Mouse (Mus musculus) thymus, adult 18-20 months (tissue): ENCODE data around the gene Map1lc3b.

Experiments
- DNase-seq, 2 experiments: peaks; one replicate each; pipeline ENCODE4 v3.0.0; 2022; ENCODE audit warnings: mixed read lengths in 2 of 2

Gene Map1lc3b

GRCm38 (mm10) chr8:121609916-121610315 lies 19.8 kb downstream of the Map1lc3b start:
- no peak for DNase-seq

- DNase-seq = no peak
These were observed 23.3 kb downstream of the Map1lc3b start for GRCm38 (mm10) chr8:121613419-121613818.

DNA sequence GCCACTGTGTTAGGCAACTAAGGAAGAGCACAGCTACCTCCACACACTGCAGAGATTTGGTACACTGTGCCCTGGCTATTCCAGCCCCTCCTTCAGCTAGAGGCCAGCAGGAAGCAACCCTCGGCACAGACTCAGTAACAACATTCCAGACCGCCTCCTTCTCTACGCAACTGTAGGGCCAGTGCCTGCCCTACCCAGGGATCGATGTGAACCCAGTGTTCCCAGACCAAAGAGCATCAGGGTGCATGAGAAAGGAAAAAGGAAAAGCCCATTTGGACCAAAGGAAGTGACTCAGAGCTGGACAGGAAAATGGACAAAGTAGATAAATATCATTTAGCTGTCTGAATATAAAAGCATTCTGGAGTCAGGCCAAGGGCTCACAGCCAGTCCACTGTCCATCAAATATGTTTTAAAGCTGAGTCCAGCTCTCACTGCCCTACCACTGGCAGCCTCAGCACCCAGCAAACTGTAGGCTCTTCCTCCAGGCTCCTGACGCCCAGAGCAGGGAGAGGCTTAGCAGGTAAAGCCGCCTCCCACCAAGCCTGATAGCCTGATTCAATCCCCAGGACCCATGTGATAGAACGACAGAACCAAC lies 29.3 kb downstream of the Map1lc3b start:
- DNase-seq = no peak

DNA sequence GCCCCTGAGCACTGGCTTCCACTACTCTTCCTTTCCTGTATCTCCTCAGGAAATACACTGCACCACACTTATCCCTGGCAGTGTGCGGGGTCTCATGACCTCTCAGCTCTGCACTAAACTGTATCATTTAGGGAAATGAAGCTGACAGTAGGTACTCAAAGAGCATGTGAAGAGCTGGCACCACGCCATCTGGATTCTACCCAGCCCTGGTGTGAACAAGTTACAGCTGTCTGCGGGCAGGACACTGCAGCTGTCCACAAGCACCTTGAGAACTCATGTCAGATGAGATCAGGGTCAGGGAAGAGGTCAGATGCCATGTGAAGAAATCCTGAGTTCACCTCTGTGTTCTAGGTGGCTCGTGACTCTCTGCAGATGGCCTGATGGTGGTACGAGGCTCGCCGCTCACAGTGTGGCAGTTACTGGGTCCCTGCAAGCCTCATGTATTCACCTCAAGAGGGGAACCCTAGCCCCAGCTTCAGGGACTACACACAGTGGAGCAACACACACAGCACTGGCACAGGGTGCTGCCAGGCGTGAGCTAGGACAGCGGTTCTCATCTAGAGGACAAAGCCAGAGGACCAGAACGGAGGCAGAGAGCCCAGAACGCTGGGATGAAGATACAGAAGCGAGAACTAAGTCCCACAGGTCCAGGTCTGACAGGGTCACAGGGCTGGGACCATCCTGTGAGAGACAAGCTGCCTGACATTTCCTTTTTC lies 30.8 kb downstream of the Map1lc3b start:
- DNase-seq = no peak

DNA sequence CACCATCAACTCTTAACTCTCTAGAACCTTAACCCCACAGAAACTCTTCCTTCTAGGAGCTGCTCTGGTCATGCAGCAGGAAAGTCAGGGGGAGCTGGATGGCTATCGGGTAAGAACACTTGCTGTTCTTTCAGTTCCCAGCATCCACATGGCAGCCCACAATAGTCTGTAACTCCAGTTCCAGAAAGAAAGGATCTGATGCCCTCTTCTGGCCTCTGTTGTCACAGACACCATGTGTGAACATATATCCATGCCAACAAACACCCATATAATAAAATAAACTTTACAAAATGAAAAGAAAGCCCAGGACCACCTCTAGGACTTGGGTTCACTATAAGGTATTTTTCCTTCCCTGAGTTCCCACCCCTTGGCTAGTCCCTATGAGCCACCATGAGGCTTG lies 31.7 kb downstream of the Map1lc3b start:
- no peak for DNase-seq

GRCm38 (mm10) chr8:121623043-121623442 lies 32.9 kb downstream of the Map1lc3b start:
- no peak for DNase-seq

GRCm38 (mm10) chr8:121628681-121629080 lies 38.5 kb downstream of the Map1lc3b start:
- DNase-seq = no peak

DNA sequence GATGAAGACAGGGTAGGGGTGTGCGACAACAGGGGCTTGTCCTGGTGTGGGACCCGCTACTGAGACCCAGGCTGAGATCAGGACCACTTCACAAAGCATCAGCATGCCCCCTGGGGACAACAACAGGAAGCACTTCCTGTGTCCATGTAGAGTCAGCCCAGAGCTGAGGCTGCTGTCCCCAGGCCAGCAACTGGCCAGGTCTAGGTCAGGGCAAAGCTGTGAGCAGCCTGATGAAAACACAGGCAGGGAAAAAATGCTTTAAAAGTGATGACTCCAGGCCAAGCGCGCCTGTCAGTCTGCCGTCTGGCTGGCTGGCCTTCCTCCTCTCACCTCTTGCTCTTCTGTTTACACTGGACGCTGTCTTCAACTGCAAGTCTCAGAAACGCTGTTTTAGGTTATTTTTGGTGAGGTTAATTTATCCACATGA lies 41.5 kb downstream of the Map1lc3b start:
- DNase-seq = no peak

DNA sequence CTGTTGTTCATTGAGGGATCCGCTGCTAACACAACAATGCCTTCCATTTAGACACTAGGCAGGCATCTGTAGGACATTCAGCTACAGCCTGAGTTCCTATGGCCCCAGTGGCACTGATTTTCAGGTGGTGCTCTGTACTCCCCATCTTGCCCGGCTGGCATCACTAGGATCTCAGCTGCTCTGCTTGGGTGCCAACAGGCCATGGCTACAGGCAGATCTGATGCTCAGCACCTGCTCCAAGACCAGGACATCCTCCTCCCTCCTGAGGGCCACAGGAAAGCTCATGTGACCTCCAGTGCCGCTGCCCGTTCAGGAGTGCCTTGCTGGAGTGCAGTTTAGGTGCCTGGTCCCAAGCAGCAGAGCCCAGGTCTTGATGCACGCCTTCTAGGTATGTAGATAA lies 42.2 kb downstream of the Map1lc3b start:
- DNase-seq = no peak

- no peak for DNase-seq
These were observed 45.4 kb downstream of the Map1lc3b start for GRCm38 (mm10) chr8:121635534-121635933.

DNA sequence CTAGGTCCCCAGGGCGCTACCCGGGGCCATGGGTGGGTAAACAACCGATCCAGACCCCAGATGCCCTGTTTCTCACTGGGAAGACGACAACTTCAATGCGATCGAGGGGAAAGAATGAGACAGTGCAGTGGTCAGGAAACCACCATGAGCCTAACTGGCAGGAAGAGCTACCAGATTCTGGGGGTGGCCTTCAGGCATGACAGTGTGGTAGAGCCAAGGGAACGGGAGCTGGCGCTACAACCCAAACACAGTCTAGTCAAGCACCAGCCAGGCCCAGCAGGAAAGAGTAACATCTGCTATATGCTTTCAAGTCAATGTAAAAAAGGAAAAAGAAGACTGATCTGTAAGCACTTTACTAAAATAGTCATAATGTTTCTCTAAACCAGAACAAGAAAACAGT lies 46.0 kb downstream of the Map1lc3b start:
- DNase-seq = no peak

DNA sequence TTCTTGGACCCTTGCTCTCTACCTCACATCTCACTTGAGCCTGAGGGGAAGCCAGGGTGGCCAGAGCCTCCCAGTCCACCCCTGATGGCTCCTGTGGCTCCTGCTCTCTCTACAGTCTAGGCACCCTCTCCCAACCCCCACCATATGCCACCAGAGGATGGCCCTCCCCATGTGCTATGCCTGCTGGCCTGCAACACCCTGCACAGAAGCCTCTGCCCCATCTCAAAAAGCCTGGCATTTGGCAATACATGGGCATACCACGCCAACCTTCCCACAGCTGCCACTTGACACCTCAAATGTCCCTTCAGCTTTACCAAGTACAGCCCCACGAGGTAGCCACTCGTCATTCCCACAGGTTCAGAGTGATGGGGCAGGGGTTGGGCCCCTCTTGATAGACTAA lies 52.6 kb downstream of the Map1lc3b start:
- no peak for DNase-seq

- no peak for DNase-seq
These were observed 53.2 kb downstream of the Map1lc3b start for GRCm38 (mm10) chr8:121643384-121643783.

DNA sequence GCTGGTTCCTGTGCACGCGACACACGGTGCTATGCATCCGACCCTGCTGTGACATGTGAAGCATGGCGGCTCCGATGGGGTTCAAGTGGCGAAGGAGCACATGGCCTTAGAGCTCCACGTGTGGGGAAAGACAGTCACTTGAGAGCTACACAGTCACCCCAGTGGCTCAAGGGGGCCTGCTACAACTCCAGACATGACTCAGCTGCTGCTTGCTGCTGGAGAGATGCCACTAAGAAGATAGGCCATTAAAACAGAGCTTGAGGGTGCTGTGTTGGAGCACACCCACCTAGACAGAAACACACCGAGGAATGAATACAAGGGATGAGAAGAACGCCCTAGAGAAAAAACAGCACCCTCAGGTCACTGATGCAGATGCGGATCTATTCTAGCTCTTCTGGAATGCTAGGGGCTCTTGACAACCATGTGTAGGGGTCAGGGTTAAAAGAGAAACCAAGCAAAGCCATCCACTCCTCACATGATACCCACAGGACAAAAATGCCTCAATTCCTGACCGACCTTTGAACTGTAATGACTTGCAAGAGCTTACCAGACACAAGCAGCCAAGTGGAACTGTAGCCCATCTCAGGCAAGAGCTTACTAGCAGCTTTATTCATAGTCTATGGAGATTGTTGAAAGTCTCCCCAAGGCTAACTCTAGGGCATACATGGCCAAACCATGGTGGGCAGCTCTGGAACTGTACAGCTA lies 57.5 kb downstream of the Map1lc3b start:
- no peak for DNase-seq
